Mouse (Mus musculus) heart, adult 2 months (tissue): ENCODE data around the gene Sec13. TPM values are rescaled to one million over a fixed set of nuclear protein-coding genes. Genes with fewer than 3 reads are reported as not detected.

Source experiments
- DNase-seq, 2 experiments: peaks; one replicate each; pipeline ENCODE4 v3.0.0; 2021
- H3K27ac ChIP-seq: fragments of 200-600 bp; 2 replicates; pipeline ENCODE4 v1.8.1; 2022
- H3K27me3 ChIP-seq: fragments of 200-500 bp; 2 replicates; pipeline ENCODE4 v1.6.1; 2012; ENCODE audit warnings: mild to moderate bottlenecking, low read length, inconsistent platforms, mixed read lengths; ENCODE audit not compliant: control insufficient read depth, insufficient read depth
- H3K36me3 ChIP-seq: fragments of 200-500 bp; 2 replicates; pipeline ENCODE4 v1.6.1; 2012; ENCODE audit warnings: low read length, inconsistent platforms; ENCODE audit not compliant: control insufficient read depth, insufficient read depth
- H3K4me1 ChIP-seq: fragments of 200-500 bp; 2 replicates; pipeline ENCODE4 v1.6.1; 2011; ENCODE audit warnings: low read length; ENCODE audit not compliant: control insufficient read depth, insufficient read depth
- H3K4me3 ChIP-seq: fragments of 200-600 bp; 2 replicates; pipeline ENCODE4 v1.8.1; 2022
- H3K79me2 ChIP-seq: fragments of 200-500 bp; replicated peaks from 2 replicates; pipeline ENCODE4 v1.6.1; 2012; ENCODE audit warnings: mild to moderate bottlenecking, inconsistent platforms, low read length, moderate library complexity, mixed read lengths; ENCODE audit not compliant: control insufficient read depth, insufficient read depth
- H3K9ac ChIP-seq: fragments of 200-500 bp; 2 replicates; pipeline ENCODE4 v1.6.1; 2012; ENCODE audit warnings: low read depth, mild to moderate bottlenecking, control low read depth, inconsistent platforms, low read length, mixed read lengths
- CTCF ChIP-seq: fragments of 200-600 bp; IDR thresholded peaks from 2 replicates; pipeline ENCODE4 v1.8.1; 2022; ENCODE audit warnings: antibody characterized with exemption, mild to moderate bottlenecking, moderate library complexity
- EP300 ChIP-seq: fragments of 200-500 bp; IDR thresholded peaks from 2 replicates; pipeline ENCODE4 v1.6.1; 2011; ENCODE audit warnings: low read depth, low read length, control low read depth; ENCODE audit not compliant: insufficient read depth
- POLR2A ChIP-seq: fragments of 200-500 bp; IDR thresholded peaks from 2 replicates; pipeline ENCODE4 v1.6.1; 2011; ENCODE audit warnings: mild to moderate bottlenecking, low read depth, low read length, control low read depth; ENCODE audit not compliant: insufficient read depth
- whole genome bisulfite sequencing: fragments of 180-500 bp; shearing (Covaris S2); methylation state at CpG from one replicate; pipeline ENCODE4 v1.1.7; 2018; 5-methylcytosine and 5-hydroxymethylcytosine counted together
- intact Hi-C: fragments of 180-260 bp; cut with DNase I; formaldehyde crosslinking; loops from one replicate; pipeline ENCODE4 v1.15.1; 2025
- microRNA-seq, 2 experiments: library from miRNA; unstranded; fragments of <30 nt; microRNA quantifications; one replicate each; pipeline ENCODE4 v1.2.0; 2021
- polyA plus RNA-seq: library from polyadenylated mRNA; depleted of rRNA; stranded (reverse); fragments of >200 nt; gene quantifications from 2 replicates; pipeline ENCODE4 v1.2.3, GENCODE M21; 2012; rRNA removed
- total RNA-seq, 2 experiments: library from RNA; stranded (reverse); gene quantifications; 2 replicates each; pipeline ENCODE4 v1.2.3; 2021

Gene Sec13
- total and polyA plus RNA-seq, 3 experiments = 66.8 to 84.4 (median 68.8) TPM

DNA sequence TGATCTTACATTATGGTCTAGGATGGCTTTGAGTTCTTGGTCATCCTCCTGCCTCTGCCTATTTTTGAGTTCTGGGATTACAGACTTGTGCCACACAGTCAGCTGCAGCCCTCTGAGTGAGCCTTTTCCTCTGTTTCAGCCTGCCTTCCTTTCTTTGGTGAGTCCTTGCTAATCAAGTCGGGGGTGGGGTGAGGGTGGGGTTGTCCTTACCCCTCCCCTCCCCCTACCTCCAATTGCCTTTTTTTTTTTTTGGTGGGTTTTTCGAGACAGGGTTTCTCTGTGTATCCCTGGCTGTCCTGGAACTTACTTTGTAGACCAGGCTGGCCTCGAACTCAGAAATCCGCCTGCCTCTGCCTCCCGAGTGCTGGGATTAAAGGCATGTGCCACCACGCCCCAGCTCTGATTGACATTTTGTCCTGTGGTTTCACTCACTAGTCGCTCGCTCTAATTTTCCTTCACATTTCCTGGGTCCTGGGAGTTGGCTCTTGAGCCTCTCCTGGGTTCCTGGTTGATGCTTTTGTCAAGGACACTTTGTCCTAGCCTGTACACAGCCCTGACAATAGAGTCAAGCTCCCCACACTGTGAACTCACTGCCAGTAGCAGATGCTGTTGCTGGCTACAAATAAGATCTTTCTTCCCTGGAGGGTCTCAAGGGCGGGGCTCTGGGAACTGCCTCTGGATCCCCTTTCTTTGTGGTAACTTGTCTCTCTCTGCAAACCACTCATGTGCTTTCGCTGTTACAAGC, 57.3 kb downstream of the Sec13 start:
- no peak for DNase-seq
- Histone ChIP-seq H3K9ac (no peak overlapping the region), H3K79me2 (no peaks in the 10 kb centered on the region), H3K36me3 (no peaks in the 10 kb centered on the region), H3K4me1 (peaks cover 5% of the 10 kb centered on the region), H3K27ac (no peak overlapping the region), H3K4me3 (no peak overlapping the region), H3K27me3 (no peaks in the 10 kb centered on the region)
- TF ChIP-seq POLR2A = no peak
- no peak for TF ChIP-seq EP300
- no peak for TF ChIP-seq CTCF
- intact Hi-C loops = no loop called here
- 92% methylated on average over 10 of the region's 10 CpGs for WGBS

DNA sequence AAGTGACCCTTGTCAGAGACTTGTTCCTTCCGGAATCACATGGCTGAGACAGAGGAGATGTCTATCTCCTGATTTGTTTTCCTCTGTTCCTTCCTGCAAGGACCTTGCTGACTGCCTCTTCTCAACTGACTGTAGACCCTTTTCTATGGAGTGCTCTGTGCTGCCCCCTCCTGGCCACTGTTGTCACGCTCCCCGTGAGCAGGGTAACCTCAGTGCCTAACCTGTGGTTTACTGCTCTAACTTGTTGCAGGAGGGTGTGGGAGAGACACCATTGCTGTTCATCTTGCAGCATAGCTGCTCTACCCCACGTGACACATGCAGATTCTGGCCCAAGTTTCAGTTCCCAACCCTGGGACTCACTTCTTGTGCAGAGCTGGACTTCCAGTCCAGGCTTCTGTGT, 59.3 kb downstream of the Sec13 start:
- H3K79me2 ChIP-seq = no peaks in the 10 kb centered on the region
- H3K4me1 ChIP-seq = peaks cover 5% of the 10 kb centered on the region
- WGBS = 13% methylated on average over 4 of the region's 4 CpGs
- no peak overlapping the region for H3K27ac ChIP-seq
- intact Hi-C loops = loop anchor here (1.0 kb wide), 1 partner anchor 43 kb away; the partner anchor contains the start of gene Irak2
- no peak overlapping the region for H3K4me3 ChIP-seq
- no peak overlapping the region for H3K9ac ChIP-seq
- H3K27me3 ChIP-seq = no peaks in the 10 kb centered on the region
- no peaks in the 10 kb centered on the region for H3K36me3 ChIP-seq
- peak; percentile 83 to 89 for DNase-seq
- no peak for TF ChIP-seq POLR2A
- TF ChIP-seq CTCF = peak; percentile 93
- peak; percentile 86 for TF ChIP-seq EP300

DNA sequence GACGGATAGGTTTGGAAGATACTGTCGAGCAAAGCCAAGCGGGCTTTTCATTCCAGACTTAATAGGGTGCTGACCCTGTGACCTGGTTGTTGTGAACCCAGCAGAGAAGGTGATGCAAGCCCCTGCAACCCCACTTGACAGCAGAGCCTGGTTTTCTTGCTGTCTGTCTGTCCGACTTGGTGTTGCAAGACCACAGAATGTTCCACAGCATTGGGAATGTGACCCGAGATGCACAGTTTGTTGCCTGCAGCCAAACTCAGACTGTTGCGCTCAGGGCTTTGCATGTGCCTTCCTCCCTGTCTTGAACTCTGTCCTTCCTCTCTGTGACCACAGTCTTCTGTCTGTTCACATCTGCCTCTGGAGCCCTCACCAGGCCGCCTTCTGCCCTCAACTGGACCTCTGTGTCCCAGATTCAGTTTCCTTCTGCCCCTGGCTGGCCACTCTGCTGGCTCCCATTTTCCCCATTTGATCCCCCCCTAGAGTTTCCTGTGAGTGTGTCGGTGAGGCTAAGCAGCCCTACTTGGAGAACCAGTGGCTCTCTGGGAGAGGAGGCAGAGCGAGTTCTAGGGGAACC, 60.5 kb downstream of the Sec13 start:
- Histone ChIP-seq H3K27ac (no peak overlapping the region), H3K4me3 (no peak overlapping the region), H3K36me3 (no peaks in the 10 kb centered on the region), H3K79me2 (no peaks in the 10 kb centered on the region), H3K27me3 (no peaks in the 10 kb centered on the region), H3K4me1 (peaks cover 5% of the 10 kb centered on the region), H3K9ac (no peak overlapping the region)
- DNase-seq = no peak
- intact Hi-C loops = no loop called here
- 73% methylated on average over 9 of the region's 9 CpGs for WGBS
- no peak for TF ChIP-seq POLR2A

DNA sequence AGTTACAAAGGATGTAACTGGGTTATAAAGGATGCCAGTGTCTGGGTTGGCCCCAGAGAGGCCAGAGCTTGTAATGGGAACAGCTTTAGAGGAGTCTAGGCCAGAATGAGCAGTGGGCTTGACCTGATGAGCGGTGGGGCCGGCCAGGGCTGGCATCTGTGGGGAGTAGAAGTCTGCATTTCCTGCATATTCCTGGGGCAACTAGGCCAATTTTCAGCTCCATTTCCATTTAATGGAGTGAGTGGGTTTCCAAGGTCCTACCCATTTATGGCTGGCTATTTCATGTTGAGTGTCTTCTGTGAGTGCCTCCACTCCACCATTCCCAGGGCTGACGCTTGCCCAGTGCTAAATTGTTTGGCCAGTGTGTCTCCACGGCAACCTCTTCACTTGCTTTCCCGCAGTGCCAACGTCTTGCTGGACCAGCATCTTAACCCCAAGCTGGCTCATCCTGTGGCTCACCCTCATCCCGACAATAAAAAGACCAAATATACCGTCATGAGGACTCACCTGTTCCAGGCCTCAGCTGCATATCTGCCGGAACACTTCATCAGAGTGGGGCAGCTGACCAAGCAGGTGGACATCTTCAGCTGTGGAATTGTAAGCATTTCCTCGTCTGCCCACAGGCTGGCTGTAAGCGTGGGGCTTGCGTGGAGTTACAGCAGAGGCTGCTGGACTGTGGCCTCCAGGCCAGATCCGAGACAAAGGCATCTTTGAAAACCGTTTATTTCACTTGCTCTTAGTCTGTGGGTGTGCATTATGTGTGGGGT, 62.1 kb downstream of the Sec13 start:
- TF ChIP-seq POLR2A = no peak
- no peak for TF ChIP-seq EP300
- no peak for TF ChIP-seq CTCF
- intact Hi-C loops = no loop called here
- Histone ChIP-seq H3K79me2 (no peaks in the 10 kb centered on the region), H3K36me3 (no peaks in the 10 kb centered on the region), H3K9ac (no peak overlapping the region), H3K4me3 (no peak overlapping the region), H3K4me1 (peaks cover 5% of the 10 kb centered on the region), H3K27ac (no peak overlapping the region), H3K27me3 (no peaks in the 10 kb centered on the region)
- no peak for DNase-seq
- 85% methylated on average over 14 of the region's 14 CpGs for WGBS

Small RNA genes within 50 kb of the gene (microRNA-seq; reads per million reads assigned to microRNA genes)
- gene Mir7042 = 0.39 to 0.56 reads per million in 2 experiments

Other genes starting within 250 kb of the Sec13 start
- gene Prrt3, start 238.8 kb downstream of the Sec13 start, total RNA-seq = not detected
- gene Prrt3, start 238.8 kb downstream of the Sec13 start, polyA plus RNA-seq = not detected in 2 replicates
- 10 to 100 TPM; 52.5 to 58.2 TPM for gene Emc3, start 209.1 kb downstream of the Sec13 start, total RNA-seq
- 41.0 and 66.3 TPM in 2 replicates for gene Emc3, start 209.1 kb downstream of the Sec13 start, polyA plus RNA-seq
- under 1 TPM in 1 of 2 experiments, not detected in 1; 0.18 TPM for gene Fancd2, start 209.1 kb downstream of the Sec13 start, total RNA-seq
- 0.29 and 0.61 TPM in 2 replicates for gene Fancd2, start 209.1 kb downstream of the Sec13 start, polyA plus RNA-seq
- not detected for gene Fancd2os, start 140.0 kb downstream of the Sec13 start, total RNA-seq
- gene Fancd2os, start 140.0 kb downstream of the Sec13 start, polyA plus RNA-seq = not detected in 2 replicates
- 10 to 100 TPM; 60.4 to 70.2 TPM for gene Brk1, start 136.0 kb downstream of the Sec13 start, total RNA-seq
- 128 and 199 TPM in 2 replicates for gene Brk1, start 136.0 kb downstream of the Sec13 start, polyA plus RNA-seq
- gene Vhl, start 116.8 kb downstream of the Sec13 start, total RNA-seq = 1 to 10 TPM; 8.3 to 8.6 TPM
- 11.2 and 12.0 TPM in 2 replicates for gene Vhl, start 116.8 kb downstream of the Sec13 start, polyA plus RNA-seq
- gene Irak2, start 102.3 kb downstream of the Sec13 start, total RNA-seq = 10 to 100 TPM; 10.4 to 13.6 TPM
- 12.5 and 12.9 TPM in 2 replicates for gene Irak2, start 102.3 kb downstream of the Sec13 start, polyA plus RNA-seq
- gene Tatdn2, start 43.7 kb downstream of the Sec13 start, total RNA-seq = 10 to 100 TPM; 66.7 to 71.9 TPM
- gene Tatdn2, start 43.7 kb downstream of the Sec13 start, polyA plus RNA-seq = 17.3 and 36.1 TPM in 2 replicates
- gene Ghrl, start 20.9 kb downstream of the Sec13 start, total RNA-seq = not detected
- gene Ghrl, start 20.9 kb downstream of the Sec13 start, polyA plus RNA-seq = 0.76 and 1.1 TPM in 2 replicates